Mouse (Mus musculus): Measurements from ENCODE around the gene Prc1. TPM values are rescaled to one million over a fixed set of nuclear protein-coding genes. Genes with fewer than 3 reads are reported as not detected.
"Not testable (repeated sequence)": the region's sequence is repeated elsewhere in the genome, so short reads cannot be mapped to it uniquely, and the experiment has no call there.

The Prc1 gene
- polyA plus RNA-seq, 1 experiment from 2014 or later: 121 TPM

DNA sequence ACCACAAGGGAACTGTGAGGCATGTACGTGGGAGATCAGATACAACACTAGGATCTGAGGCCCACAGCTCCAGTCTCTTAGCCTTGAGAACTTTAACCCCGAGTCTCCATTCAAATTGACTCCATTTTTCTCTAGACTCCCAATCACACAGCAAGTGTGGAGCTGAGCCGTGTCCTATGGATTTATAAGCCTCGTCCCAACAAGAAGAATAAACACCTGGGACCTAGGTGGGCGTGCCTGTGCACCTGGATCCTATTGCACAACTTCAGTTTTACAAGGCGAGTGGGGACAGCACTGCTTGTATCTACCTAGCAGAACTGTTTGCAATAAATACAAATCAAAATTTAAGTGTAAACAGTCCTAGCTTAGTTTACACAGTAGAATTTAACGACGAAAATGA is 29.1 kb downstream of the Prc1 start:
- no peaks in the 10 kb centered on the region for H3K27me3 ChIP-seq (replicated peaks)
- H3K4me1 ChIP-seq: peaks cover 19% of the 10 kb centered on the region
- H3K27ac ChIP-seq: no peak overlapping the region
- peak overlapping the region; percentile 46 for H3K4me3 ChIP-seq
- peak overlapping the region; percentile 57 for H3K9ac ChIP-seq
- H3K36me3 ChIP-seq: peaks cover 57% of the 10 kb centered on the region
- peak overlapping the region; percentile 80 for H3K4me2 ChIP-seq (replicated peaks)
- WGBS: 21% methylated on average over 8 of the region's 8 CpGs
- no peak for ATAC-seq (ENCODE audit: low FRiP score, low read depth)
- H3K9me3 ChIP-seq: no peaks in the 10 kb centered on the region

DNA sequence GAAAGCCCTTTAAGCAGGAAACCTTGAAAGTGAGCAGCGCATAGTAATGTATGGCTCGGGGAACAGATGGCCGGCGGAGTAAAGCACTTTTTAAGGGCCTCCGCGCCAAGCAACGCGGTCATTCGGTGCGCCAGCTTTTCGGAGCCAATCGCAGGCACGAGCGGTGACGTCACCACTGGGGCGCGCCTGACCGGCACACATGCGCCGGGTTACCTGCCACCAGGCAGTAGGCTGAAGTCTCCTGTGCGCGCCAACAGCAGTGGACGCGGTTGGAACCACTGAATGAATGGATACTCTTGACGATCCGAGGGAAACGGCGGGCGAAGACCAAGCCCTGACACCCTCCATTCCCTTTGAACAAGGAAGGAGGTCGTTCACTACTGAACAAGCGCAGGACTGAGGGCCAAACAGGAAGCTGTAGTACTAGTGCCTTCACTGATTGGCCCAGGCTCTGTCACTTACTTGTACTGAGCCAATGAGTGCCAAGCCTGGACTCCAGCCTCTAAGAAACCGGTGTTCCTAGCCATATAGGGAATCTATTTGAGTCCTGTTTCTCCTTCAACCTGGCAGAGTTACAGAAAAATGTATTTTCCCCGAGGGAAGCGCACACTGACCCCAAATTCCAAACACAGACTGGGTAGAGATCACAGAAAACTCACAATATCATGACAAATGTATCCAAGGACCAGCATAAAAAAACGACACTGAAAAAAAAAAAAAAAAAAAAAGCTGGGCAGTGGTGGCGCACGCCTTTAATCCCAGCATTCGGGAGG is 30.0 kb downstream of the Prc1 start, which contains the start of gene Rccd1:
Rccd1 (minus strand) TSS at position 412 of the 773 bp plus-strand sequence.
- peak; percentile 98 for ATAC-seq (ENCODE audit: low FRiP score, low read depth)
- H3K27me3 ChIP-seq (replicated peaks): no peaks in the 10 kb centered on the region
- H3K4me1 ChIP-seq: peaks cover 19% of the 10 kb centered on the region
- H3K9me3 ChIP-seq: no peaks in the 10 kb centered on the region
- peak within 1 kb of the TSS; percentile 46 for H3K4me3 ChIP-seq
- WGBS: 4% methylated on average over 38 of the region's 38 CpGs
- H3K27ac ChIP-seq: 0 out of 2 replicates have a peak within 1 kb of the TSS, but pooled peaks have one; percentile 13
- peak within 1 kb of the TSS; percentile 80 for H3K4me2 ChIP-seq (replicated peaks)
- peaks cover 59% of the 10 kb centered on the region for H3K36me3 ChIP-seq
- H3K9ac ChIP-seq: peak within 1 kb of the TSS; percentile 57

DNA sequence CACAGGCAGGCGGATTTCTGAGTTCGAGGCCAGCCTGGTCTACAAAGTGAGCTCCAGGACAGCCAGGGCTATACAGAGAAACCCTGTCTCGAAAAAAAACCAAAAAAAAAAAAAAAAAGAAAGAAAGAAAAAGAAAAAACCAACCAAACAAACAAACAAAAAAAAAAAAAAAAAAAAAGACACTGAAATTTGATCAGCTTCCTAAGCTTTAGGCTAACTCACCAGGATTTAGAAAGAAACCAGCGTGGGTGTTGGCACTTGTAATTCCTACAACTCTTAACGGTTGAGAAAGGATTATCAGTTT is 30.5 kb downstream of the Prc1 start:
- not testable (repeated sequence) for H3K27ac ChIP-seq; H3K27me3 ChIP-seq (replicated peaks); ATAC-seq (ENCODE audit: low FRiP score, low read depth); H3K4me3 ChIP-seq; H3K9me3 ChIP-seq; H3K9ac ChIP-seq
- H3K4me1 ChIP-seq: peaks cover 19% of the 10 kb centered on the region
- peaks cover 59% of the 10 kb centered on the region for H3K36me3 ChIP-seq
- H3K4me2 ChIP-seq (replicated peaks): peak overlapping the region; percentile 80
- 60% methylated on average over 5 of the region's 5 CpGs for WGBS

DNA sequence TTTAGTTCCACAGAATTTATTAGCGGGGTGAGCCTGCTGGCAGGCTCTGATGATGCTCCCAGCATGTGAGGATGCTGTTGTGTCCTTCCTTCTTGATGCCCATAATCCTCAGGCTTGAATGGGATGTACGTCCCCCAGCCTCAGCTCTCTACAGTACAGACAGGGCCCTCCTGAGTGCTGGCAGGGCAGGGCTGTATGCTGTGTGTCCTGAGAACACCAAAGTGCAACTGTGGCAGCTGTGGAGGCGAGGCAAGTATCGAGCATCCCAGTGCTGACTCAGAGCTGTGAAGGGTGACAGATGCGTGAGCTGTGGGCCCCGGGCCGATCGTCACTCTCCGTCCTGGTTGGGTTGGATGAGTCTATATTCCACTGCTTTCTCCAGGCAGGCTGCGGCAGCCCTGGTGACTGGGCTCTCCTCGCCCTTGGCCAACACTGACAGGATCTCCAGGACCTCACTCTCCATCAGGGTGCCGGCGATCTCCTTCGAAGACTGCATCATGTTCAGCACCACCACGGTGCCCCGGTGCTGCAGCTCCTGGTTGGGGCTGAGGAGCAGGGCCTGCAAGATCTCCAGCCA is 31.1 kb downstream of the Prc1 start:
- Histone ChIP-seq H3K36me3 (peaks cover 59% of the 10 kb centered on the region), H3K27ac (no peak overlapping the region), H3K27me3 (replicated peaks) (no peaks in the 10 kb centered on the region), H3K4me1 (peaks cover 19% of the 10 kb centered on the region), H3K9me3 (no peaks in the 10 kb centered on the region), H3K4me3 (no peak overlapping the region), H3K9ac (no peak overlapping the region), H3K4me2 (replicated peaks) (no peak overlapping the region)
- no peak for ATAC-seq (ENCODE audit: low FRiP score, low read depth)
- 95% methylated on average over 16 of the region's 16 CpGs for WGBS

DNA sequence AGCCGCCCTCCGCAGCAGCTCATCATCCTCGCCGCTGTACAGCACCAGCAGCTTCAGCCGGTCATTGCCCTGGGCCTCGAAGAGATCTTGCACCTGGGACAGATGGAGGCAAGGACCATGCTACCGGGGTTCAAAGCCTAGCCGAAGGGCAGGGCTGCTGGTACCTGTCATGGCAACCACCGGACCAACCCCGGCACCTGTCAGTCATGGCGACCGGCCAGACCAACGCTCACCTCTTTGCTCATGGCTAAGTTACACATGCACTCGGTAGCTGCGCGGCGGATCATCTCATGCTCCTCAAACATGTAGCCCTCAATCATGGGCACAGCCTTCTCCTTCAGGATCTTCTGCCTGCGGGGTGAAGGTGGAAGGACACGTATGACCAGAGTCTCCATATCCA is 31.8 kb downstream of the Prc1 start:
- Histone ChIP-seq H3K4me1 (peaks cover 19% of the 10 kb centered on the region), H3K27ac (no peak overlapping the region), H3K9ac (no peak overlapping the region), H3K4me3 (no peak overlapping the region), H3K27me3 (replicated peaks) (no peaks in the 10 kb centered on the region), H3K4me2 (replicated peaks) (no peak overlapping the region), H3K36me3 (peaks cover 62% of the 10 kb centered on the region), H3K9me3 (no peaks in the 10 kb centered on the region)
- WGBS: 96% methylated on average over 19 of the region's 19 CpGs
- no peak for ATAC-seq (ENCODE audit: low FRiP score, low read depth)

DNA sequence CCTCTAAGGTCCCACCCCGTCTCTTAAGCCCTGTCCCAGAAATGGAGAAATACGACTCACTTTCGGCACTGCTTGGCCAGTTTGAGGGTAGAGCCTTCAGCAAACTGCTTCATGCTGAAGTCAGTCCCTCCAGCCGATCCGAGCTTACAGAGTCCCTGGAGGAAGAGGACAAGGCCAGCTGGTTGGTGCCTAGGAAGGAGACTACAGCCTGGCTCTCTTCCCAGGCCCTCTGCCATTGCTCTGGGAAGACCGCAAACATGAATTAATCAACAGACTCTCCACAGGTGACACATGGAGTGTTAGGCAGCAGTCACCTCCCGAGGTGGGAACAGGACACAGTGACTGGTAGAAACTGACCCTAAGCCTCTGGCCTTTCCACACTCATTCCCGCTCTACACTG is 36.0 kb downstream of the Prc1 start:
- 93% methylated on average over 8 of the region's 8 CpGs for WGBS
- H3K4me3 ChIP-seq: no peak overlapping the region
- H3K36me3 ChIP-seq: peaks cover 100% of the 10 kb centered on the region
- H3K4me1 ChIP-seq: 0 out of 2 replicates have a peak, but pooled peaks cover 3% of the 10 kb centered on the region
- no peak overlapping the region for H3K9ac ChIP-seq
- no peak for ATAC-seq (ENCODE audit: low FRiP score, low read depth)
- no peaks in the 10 kb centered on the region for H3K9me3 ChIP-seq
- H3K4me2 ChIP-seq (replicated peaks): no peak overlapping the region
- no peak overlapping the region for H3K27ac ChIP-seq
- H3K27me3 ChIP-seq (replicated peaks): no peaks in the 10 kb centered on the region

DNA sequence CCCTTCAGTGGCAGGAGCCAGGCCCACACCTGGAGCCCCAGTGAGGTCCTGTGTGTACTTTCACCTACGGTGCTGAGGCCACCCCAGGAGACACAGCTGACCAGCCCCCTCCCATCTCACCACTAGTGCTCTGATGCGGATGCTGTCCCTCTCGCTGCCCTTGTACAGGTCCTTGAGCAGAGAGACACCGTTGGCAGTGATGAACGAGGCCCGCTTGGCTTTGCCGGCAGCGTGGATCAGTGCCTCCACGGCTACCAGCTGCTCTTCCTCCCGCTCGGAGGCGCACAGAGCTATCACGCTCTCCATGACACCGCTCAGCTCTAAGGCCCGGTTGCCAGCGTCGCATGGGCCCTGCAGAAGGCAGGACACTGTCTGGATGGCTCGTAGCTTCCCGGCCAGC is 37.2 kb downstream of the Prc1 start:
- no peaks in the 10 kb centered on the region for H3K9me3 ChIP-seq
- H3K9ac ChIP-seq: no peak overlapping the region
- no peaks in the 10 kb centered on the region for H3K27me3 ChIP-seq (replicated peaks)
- peaks cover 99% of the 10 kb centered on the region for H3K36me3 ChIP-seq
- 88% methylated on average over 19 of the region's 19 CpGs for WGBS
- H3K4me1 ChIP-seq: no peaks in the 10 kb centered on the region
- no peak overlapping the region for H3K4me3 ChIP-seq
- no peak overlapping the region for H3K27ac ChIP-seq
- ATAC-seq (ENCODE audit: low FRiP score, low read depth): no peak
- H3K4me2 ChIP-seq (replicated peaks): no peak overlapping the region

DNA sequence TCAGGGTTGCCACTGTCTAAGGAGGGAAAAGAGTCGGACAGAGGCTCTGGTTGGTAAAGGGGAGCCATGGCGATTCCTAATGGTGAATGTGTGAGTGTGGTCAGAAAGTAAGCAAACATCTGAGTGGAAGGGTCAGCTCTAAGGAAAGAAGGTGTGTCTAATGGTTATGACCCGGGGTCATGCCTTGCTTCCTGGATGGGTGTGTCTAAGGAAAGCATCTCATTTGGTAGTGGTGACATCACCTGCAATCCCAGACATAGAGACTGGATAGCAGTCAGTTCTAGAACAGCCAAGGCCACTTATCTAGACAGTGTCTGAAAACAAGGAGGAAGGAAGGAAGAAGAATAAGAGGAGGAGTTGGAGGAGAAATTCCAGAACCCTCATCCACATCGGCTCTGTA is 40.6 kb downstream of the Prc1 start:
- H3K36me3 ChIP-seq: peaks cover 77% of the 10 kb centered on the region
- no peak overlapping the region for H3K4me3 ChIP-seq
- no peaks in the 10 kb centered on the region for H3K9me3 ChIP-seq
- H3K9ac ChIP-seq: no peak overlapping the region
- no peak overlapping the region for H3K4me2 ChIP-seq (replicated peaks)
- H3K27me3 ChIP-seq (replicated peaks): no peaks in the 10 kb centered on the region
- peaks cover 17% of the 10 kb centered on the region for H3K4me1 ChIP-seq
- no peak for ATAC-seq (ENCODE audit: low FRiP score, low read depth)
- 95% methylated on average over 4 of the region's 4 CpGs for WGBS
- H3K27ac ChIP-seq: no peak overlapping the region

DNA sequence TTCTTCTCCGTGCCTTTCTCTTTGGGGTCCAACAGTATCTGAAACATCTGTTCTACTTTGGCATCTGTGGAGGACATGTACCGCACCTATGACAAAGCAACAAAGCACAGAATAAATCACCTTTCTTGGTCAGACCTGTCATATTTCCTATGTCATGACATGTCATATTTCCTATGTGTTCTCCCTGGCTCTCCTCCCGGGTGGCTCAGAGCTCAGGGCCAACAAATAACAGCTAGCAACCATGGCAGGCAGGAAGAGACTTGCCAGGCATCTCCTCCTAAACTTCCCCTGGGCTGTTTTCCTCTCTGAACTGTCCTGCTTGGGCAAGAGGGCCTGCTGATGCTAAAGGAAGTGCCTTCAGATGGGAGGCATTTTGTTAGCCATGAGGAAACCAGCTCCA is 42.7 kb downstream of the Prc1 start:
- Histone ChIP-seq H3K36me3 (peaks cover 56% of the 10 kb centered on the region), H3K9me3 (no peaks in the 10 kb centered on the region), H3K4me3 (no peak overlapping the region), H3K4me1 (peaks cover 31% of the 10 kb centered on the region), H3K27ac (no peak overlapping the region), H3K4me2 (replicated peaks) (no peak overlapping the region), H3K27me3 (replicated peaks) (no peaks in the 10 kb centered on the region), H3K9ac (no peak overlapping the region)
- WGBS: 91% methylated on average over 3 of the region's 3 CpGs
- ATAC-seq (ENCODE audit: low FRiP score, low read depth): no peak

DNA sequence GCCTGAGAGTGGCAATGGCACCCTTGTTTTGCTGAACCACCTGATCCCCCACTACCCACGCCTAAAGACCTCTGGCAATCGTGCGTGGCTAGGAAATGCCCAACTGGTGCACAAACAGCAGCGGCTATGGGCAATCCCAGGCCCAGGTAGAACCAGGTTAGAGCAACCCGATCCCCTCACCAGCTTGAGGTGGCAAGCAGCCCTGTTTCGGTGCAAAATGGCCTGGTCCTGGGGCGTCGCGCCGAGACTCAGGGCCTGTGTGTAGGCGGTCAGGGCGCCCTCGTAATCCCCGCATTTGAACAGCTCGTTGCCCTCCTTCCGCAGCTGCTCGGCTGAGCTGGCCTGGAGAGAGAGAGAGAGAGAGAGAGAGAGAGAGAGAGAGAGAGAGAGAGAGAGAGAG is 45.1 kb downstream of the Prc1 start:
- 0 out of 2 replicates have a peak overlapping the region, but pooled peaks have one; percentile 42 for H3K27ac ChIP-seq
- H3K4me3 ChIP-seq: peak overlapping the region; percentile 64
- peaks cover 32% of the 10 kb centered on the region for H3K36me3 ChIP-seq
- peak overlapping the region; percentile 86 for H3K4me2 ChIP-seq (replicated peaks)
- H3K27me3 ChIP-seq (replicated peaks): no peaks in the 10 kb centered on the region
- WGBS: 10% methylated on average over 17 of the region's 17 CpGs
- no peak for ATAC-seq (ENCODE audit: low FRiP score, low read depth)
- H3K9me3 ChIP-seq: no peaks in the 10 kb centered on the region
- peak overlapping the region; percentile 78 for H3K9ac ChIP-seq
- peaks cover 45% of the 10 kb centered on the region for H3K4me1 ChIP-seq

DNA sequence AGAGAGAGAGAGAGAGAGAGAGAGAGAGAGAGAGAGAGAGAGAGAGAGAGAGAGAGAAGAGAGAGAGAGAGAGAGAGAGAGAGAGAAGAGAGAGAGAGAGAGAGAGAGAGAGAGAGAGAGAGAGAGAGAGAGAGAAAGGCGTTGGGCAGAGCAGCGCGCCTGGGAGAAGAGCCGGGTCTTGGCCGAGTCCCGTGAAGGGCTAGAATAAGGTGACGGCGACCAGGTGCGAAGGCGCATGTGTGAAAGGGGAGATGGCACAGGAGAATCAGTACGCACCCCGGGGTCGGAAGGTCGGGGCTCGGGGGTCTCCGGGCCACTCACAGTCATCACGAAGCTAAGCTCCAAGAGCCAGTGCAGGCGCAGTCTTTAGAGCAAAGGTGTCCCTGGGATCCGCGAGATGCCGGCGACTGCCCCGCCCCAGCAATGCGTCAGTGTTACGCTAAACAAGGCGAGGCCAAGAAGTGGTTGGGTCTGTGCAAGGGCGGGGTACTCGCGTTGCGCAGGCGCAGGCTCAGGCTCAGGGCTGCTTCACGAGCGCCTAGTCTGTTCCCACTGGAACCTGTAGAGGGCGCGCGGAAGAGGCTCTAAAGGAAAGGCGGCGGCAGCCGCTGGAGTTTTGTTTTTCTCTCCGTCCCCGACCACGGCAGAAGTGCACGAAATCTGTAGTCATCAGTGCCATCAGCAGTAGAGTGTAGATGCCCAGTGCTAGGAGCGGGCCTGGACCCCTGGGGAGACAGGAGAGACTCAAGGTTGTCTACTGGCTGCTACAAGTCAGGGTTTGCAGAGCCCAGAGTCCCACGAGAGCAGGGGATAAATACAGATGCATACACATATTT is 45.8 kb downstream of the Prc1 start:
- no peaks in the 10 kb centered on the region for H3K27me3 ChIP-seq (replicated peaks)
- peak overlapping the region; percentile 86 for H3K4me2 ChIP-seq (replicated peaks)
- H3K9ac ChIP-seq: peak overlapping the region; percentile 78
- ATAC-seq (ENCODE audit: low FRiP score, low read depth): peak; percentile 95
- H3K9me3 ChIP-seq: no peaks in the 10 kb centered on the region
- peak overlapping the region; percentile 72 for H3K27ac ChIP-seq
- peaks cover 26% of the 10 kb centered on the region for H3K36me3 ChIP-seq
- peaks cover 45% of the 10 kb centered on the region for H3K4me1 ChIP-seq
- peak overlapping the region; percentile 64 for H3K4me3 ChIP-seq
- WGBS: under 1% methylated on average over 45 of the region's 45 CpGs

DNA sequence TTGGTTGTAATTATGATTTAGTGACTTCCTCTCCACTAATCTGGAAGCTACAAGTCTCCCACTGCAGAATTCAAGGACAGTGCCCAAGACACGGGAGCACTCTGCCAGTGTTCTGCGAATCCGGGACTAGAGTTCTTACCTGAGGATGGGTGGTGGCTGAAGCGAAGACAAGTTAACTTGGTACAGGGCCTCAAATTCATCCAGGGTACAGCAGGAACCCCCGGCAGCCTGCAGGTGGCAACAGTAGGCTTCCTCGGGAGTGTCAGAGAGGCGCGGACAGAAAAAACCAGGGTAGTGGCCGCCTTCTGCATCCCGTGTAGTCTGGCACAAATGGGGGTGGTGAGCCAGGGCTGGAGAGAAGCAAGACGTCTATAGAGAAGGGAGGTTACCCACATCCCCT is 46.5 kb downstream of the Prc1 start, which contains the start of gene Unc45a:
Unc45a (minus strand) TSS at position 213 of the 400 bp plus-strand sequence.
- ATAC-seq (ENCODE audit: low FRiP score, low read depth): peak; percentile 59
- WGBS: 2% methylated on average over 11 of the region's 11 CpGs
- Histone ChIP-seq H3K9me3 (no peaks in the 10 kb centered on the region), H3K4me2 (replicated peaks) (peak within 1 kb of the TSS; percentile 86), H3K4me3 (peak within 1 kb of the TSS; percentile 64), H3K4me1 (peaks cover 45% of the 10 kb centered on the region), H3K27me3 (replicated peaks) (no peaks in the 10 kb centered on the region), H3K9ac (peak within 1 kb of the TSS; percentile 78), H3K27ac (peak within 1 kb of the TSS; percentile 72), H3K36me3 (peaks cover 24% of the 10 kb centered on the region)

All from neural tube, embryonic 12.5 days (tissue).